Mouse (Mus musculus) CD4-positive, CD25-positive, alpha-beta regulatory T cell, adult 4 months (primary cell): Measurements from ENCODE around the gene Nat10. TPM values are rescaled to one million over a fixed set of nuclear protein-coding genes. Genes with fewer than 3 reads are reported as not detected.
A peak's percentile ranks its signal among the peaks of the same experiment; 100 is the strongest.

Experiments used
- ATAC-seq: one replicate; pipeline ENCODE4 v1.8.0; 2017
- polyA plus RNA-seq, 2 experiments: library from polyadenylated mRNA; unstranded; fragments of 100-300 nt; shearing (Covaris generic); gene quantifications; one replicate each; pipeline ENCODE4 v1.2.1; 2017

Nat10 gene
- polyA plus RNA-seq, 2 experiments from 2014 or later, result 26.2 to 39.1 TPM

DNA sequence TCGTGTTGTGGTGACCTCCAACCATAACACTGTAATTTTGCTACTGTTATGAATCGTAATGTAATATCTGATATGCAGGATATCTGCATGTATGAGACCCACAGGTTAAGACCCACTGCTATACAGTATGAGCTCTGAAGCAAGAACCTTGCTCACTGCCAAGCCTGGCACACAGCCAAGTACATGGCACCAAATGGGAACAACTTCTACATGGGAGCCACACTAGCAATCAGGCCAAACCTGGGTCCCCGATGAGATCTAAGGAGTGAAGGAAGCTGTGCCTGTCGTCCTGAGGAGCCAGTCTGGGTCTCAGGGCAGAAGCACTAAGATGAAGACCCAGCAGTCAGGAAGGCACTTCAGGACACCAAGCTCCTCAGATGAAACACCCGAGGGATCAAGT, 15.6 kb downstream of the Nat10 start:
- ATAC-seq, result no peak

- peak; percentile 87 for ATAC-seq
Observed at GRCm38 (mm10) chr2:103743988-103744387, 17.1 kb downstream of the Nat10 start.

GRCm38 (mm10) chr2:103743536-103743935, 17.5 kb downstream of the Nat10 start:
- ATAC-seq, result no peak

DNA sequence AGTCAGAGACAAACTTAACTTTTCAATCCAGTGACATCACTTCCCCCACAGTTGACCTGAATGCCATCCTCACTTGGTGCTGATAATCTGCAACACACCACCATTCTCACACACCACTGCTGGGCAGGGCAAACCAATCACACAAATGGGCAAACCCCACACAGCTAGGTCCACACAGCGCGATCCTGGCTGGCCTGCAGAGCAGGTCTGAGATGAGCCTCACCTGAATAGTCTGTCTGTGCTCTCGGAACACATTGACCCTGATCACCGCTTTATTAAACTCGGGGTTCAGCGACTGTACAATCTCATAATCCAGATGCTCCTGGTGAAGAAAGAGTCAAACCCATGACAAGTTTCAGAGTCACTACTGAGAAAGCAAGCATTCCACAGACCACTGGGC, 18.2 kb downstream of the Nat10 start:
- no peak for ATAC-seq

- ATAC-seq, result no peak
Observed at GRCm38 (mm10) chr2:103731423-103731822, 29.6 kb downstream of the Nat10 start.

- ATAC-seq, result no peak
Observed at GRCm38 (mm10) chr2:103730999-103731398, 30.1 kb downstream of the Nat10 start.

- no peak for ATAC-seq
Observed at GRCm38 (mm10) chr2:103728027-103728540, 33.0 kb downstream of the Nat10 start.

DNA sequence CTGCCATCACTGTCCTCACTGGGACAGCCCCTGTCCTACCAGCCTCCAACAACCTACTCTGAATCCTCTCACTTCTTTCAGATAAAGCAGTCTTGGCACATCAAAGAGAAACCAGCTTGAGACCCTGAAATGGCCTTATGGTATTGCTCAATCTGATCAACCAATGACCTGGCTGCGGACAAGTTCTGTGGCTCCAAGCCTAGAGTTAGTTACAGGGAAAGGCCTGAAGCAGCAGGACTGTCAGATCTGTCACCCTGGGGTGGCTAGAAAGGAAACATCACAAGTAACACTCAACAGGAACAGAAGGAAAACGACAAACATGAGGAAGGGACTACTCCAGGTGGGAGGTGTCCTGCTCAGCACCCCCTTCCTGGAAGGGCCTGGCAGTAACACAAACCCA, 36.5 kb downstream of the Nat10 start:
- no peak for ATAC-seq

GRCm38 (mm10) chr2:103719292-103719646, 41.8 kb downstream of the Nat10 start:
- ATAC-seq, result no peak

- ATAC-seq, result peak; percentile 96
Observed at GRCm38 (mm10) chr2:103718594-103719291, 42.3 kb downstream of the Nat10 start.

GRCm38 (mm10) chr2:103714412-103714811, 46.7 kb downstream of the Nat10 start:
- no peak for ATAC-seq

DNA sequence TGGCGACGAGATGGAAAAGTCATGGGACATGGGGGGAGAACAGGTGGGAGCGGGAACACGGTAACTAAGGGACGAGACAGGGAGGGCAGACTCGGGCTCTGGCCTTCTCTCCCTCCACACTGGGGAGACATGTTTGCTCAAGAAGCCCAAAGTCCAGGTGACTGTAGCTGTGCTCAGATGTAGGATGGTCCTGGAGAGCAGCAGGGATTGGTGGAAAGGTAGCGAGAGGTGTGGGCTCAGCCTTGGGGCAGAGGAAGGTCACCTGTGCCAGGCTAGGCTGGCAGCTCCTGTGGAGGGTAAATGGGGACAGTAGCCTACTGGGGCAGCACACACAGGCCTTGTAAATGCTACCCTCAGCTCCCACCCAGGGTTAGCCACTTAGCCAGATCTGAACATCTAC, 47.2 kb downstream of the Nat10 start:
- no peak for ATAC-seq

- ATAC-seq, result no peak
Observed at GRCm38 (mm10) chr2:103710849-103711248, 50.2 kb downstream of the Nat10 start.

- no peak for ATAC-seq
Observed at GRCm38 (mm10) chr2:103707056-103707776, 53.9 kb downstream of the Nat10 start.

- ATAC-seq, result no peak
Observed at GRCm38 (mm10) chr2:103706226-103706625, 54.8 kb downstream of the Nat10 start.

DNA sequence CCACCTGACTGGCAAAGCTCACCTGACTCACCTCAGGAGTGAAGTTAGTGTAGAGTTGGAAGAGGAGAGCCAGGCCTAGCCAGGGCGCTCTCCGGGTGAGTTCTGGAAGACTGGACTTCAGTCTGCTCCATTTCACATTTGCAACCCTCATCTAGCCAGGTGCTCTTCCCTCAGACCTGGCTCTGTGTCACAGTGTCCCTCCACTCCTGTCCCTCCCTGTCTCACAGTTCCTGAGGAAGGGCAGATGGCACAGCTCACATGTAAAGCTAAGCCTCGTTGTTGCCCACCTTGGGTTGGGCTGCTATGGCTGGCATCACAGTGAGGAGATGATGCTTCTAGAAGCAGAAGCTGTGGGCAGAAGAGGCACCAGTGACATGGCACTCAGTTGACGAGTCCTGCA, 55.2 kb downstream of the Nat10 start:
- ATAC-seq, result no peak

GRCm38 (mm10) chr2:103703865-103704264, 57.2 kb downstream of the Nat10 start:
- no peak for ATAC-seq

- peak; percentile 54 for ATAC-seq
Observed at GRCm38 (mm10) chr2:103703336-103703735, 57.7 kb downstream of the Nat10 start.

GRCm38 (mm10) chr2:103700514-103700913, 60.6 kb downstream of the Nat10 start:
- peak; percentile 22 for ATAC-seq

GRCm38 (mm10) chr2:103696177-103696576, 64.9 kb downstream of the Nat10 start:
- ATAC-seq, result no peak

GRCm38 (mm10) chr2:103694777-103695563, 66.1 kb downstream of the Nat10 start:
- no peak for ATAC-seq

DNA sequence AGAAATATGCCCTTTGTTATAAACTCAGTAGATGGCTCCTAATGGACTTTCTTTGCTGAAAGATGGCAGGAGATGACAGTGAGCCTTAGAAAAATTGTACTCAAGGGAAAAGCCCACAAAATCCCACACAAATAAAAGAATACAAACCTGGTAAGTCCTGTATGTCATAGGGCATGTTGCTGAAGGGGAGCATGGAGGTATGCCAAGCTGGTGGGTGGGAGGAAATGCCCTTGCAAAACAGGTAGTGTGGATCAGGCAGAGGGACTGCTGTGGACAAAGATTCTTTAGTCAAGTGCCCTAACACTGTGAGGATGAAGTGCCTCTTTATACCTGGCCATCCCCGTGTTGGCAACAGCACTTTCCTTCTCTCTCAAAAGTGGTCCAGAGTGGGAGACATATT, 68.3 kb downstream of the Nat10 start:
- no peak for ATAC-seq

DNA sequence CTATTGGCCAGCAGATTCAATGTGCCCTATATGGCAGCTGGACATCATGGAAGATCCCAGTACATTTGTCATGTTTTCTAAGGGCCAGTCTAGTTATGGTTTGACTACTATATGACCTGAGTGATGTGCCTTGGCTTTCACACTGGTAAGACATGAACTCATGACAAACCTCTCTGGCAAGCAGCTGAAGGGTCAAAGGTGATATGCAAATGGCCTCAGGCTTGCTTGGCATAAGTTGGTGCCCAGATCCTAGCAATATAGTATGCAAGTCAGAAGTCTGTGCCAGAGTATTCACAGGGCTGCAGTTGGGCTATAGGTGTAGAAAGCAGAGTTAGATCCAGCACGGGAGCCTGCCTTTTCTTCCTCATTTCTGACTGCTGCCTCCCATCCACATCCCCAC, 69.8 kb downstream of the Nat10 start:
- ATAC-seq, result no peak
